Mouse (Mus musculus) G1E (cell line): ENCODE results near the gene Gng3. TPM values are rescaled to one million over a fixed set of nuclear protein-coding genes. Genes with fewer than 3 reads are reported as not detected.

Source experiments
- ATAC-seq: 2 replicates; pipeline ENCODE4 v1.8.0; 2016; ENCODE audit warnings: mild to moderate bottlenecking; ENCODE audit not compliant: insufficient number of reproducible peaks, poor library complexity, low FRiP score, severe bottlenecking; ENCODE audit errors: extremely low read depth
- DNase-seq: peaks from one replicate; pipeline ENCODE4 v3.0.0; 2012; ENCODE audit warnings: low spot score
- H3K27me3 ChIP-seq: 2 replicates; pipeline ENCODE4 v1.6.1; 2012; ENCODE audit warnings: mild to moderate bottlenecking, low read length, inconsistent platforms; ENCODE audit not compliant: insufficient read depth
- H3K36me3 ChIP-seq: replicated peaks from 2 replicates; pipeline ENCODE3; 2012; ENCODE audit warnings: mild to moderate bottlenecking, inconsistent platforms
- H3K4me1 ChIP-seq: 2 replicates; pipeline ENCODE4 v1.6.1; 2012; ENCODE audit warnings: low read depth, low read length, inconsistent platforms, mixed read lengths; ENCODE audit not compliant: insufficient read depth
- H3K4me3 ChIP-seq: 2 replicates; pipeline ENCODE4 v1.5.1; 2012; ENCODE audit warnings: low read depth, mild to moderate bottlenecking, inconsistent platforms, low read length, moderate library complexity, mixed read lengths
- H3K9me3 ChIP-seq: replicated peaks from 2 replicates; pipeline ENCODE4 v1.6.1; 2012; ENCODE audit warnings: inconsistent platforms
- CTCF ChIP-seq: IDR thresholded peaks from 2 replicates; pipeline ENCODE4 v1.5.1; 2012; ENCODE audit warnings: low read depth, low read length, inconsistent platforms, mixed read lengths
- GATA1 ChIP-seq: IDR thresholded peaks from 2 replicates; pipeline ENCODE4 v1.6.1; 2012; ENCODE audit warnings: borderline replicate concordance, low read length, inconsistent platforms, mixed read lengths
- GATA2 ChIP-seq: IDR thresholded peaks from 2 replicates; pipeline ENCODE4 v1.6.1; 2012; ENCODE audit warnings: low read depth, low read length, inconsistent platforms, borderline replicate concordance
- POLR2AphosphoS5 ChIP-seq: IDR thresholded peaks from 2 replicates; pipeline ENCODE4 v1.6.1; 2012; ENCODE audit warnings: low read depth, low read length, inconsistent platforms; ENCODE audit not compliant: insufficient replicate concordance
- TAL1 ChIP-seq: conservative IDR thresholded peaks from 2 replicates; pipeline ENCODE4 v1.6.1; 2012; ENCODE audit warnings: low read depth, low read length, inconsistent platforms, mixed read lengths
- polyA plus RNA-seq: library from polyadenylated mRNA; stranded (reverse); fragments of >175 nt; gene quantifications from 2 replicates; pipeline ENCODE4 v1.2.3, GENCODE M21; 2012
- total RNA-seq, 2 experiments: library from RNA; stranded (forward) in 1 of 2; stranded (reverse) in 1 of 2; fragments of 200-1000 nt in 1 of 2; fragments of >200 nt in 1 of 2; fragmentation: Nextera tagmentation in 1 of 2; gene quantifications; 2 replicates each; pipeline ENCODE4 v1.2.3; 2014 to 2017

The Gng3 gene
- total and polyA plus RNA-seq, 3 experiments, result 0.11 TPM; not detected in 2

GRCm38 (mm10) chr19:8815812-8816211 lies 23.2 kb downstream of the Gng3 start:
- no peak for ATAC-seq
- Histone ChIP-seq H3K36me3 (peaks cover 63% of the 10 kb centered on the region), H3K4me1 (peaks cover 30% of the 10 kb centered on the region)

DNA sequence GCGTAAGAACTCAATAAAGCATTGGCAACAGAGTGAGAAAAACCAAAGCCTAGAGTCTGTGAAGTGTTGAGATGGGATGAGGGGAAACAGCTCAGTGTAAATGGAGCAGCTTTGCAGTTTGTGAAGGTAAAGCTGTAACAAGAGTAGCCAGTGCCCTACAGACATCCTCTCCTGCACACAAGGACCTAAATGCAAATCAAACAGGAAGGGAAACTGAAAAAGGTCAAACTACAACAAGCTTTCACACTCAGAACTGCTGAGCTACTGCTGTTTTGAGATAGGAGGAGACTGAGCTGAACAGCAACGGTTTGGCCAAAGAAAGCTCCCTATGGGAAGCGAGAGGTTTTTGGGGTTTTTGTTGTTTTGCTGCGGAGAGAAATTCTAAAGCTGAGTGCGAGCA lies 32.2 kb downstream of the Gng3 start:
- DNase-seq (no peak), ATAC-seq (no peak)
- H3K4me1 ChIP-seq, result peaks cover 34% of the 10 kb centered on the region
- peaks cover 78% of the 10 kb centered on the region for H3K36me3 ChIP-seq
- no peak for TF ChIP-seq POLR2AphosphoS5
- TF ChIP-seq GATA2, result no peak
- TF ChIP-seq TAL1, result no peak
- no peak for TF ChIP-seq GATA1
- TF ChIP-seq CTCF, result no peak
- no peak overlapping the region for H3K4me3 ChIP-seq
- no peaks in the 10 kb centered on the region for H3K9me3 ChIP-seq
- H3K27me3 ChIP-seq, result no peaks in the 10 kb centered on the region

More at GRCm38 (mm10) chr19:8815812-8816211, 23.2 kb downstream of the Gng3 start:
- H3K9me3 ChIP-seq, result no peaks in the 10 kb centered on the region
- H3K4me3 ChIP-seq, result no peak overlapping the region
- TF ChIP-seq GATA2, result no peak
- TF ChIP-seq GATA1, result no peak
- TF ChIP-seq CTCF, result no peak
- no peak for TF ChIP-seq TAL1
- no peak for TF ChIP-seq POLR2AphosphoS5
- no peak for DNase-seq
- H3K27me3 ChIP-seq, result no peaks in the 10 kb centered on the region

DNA sequence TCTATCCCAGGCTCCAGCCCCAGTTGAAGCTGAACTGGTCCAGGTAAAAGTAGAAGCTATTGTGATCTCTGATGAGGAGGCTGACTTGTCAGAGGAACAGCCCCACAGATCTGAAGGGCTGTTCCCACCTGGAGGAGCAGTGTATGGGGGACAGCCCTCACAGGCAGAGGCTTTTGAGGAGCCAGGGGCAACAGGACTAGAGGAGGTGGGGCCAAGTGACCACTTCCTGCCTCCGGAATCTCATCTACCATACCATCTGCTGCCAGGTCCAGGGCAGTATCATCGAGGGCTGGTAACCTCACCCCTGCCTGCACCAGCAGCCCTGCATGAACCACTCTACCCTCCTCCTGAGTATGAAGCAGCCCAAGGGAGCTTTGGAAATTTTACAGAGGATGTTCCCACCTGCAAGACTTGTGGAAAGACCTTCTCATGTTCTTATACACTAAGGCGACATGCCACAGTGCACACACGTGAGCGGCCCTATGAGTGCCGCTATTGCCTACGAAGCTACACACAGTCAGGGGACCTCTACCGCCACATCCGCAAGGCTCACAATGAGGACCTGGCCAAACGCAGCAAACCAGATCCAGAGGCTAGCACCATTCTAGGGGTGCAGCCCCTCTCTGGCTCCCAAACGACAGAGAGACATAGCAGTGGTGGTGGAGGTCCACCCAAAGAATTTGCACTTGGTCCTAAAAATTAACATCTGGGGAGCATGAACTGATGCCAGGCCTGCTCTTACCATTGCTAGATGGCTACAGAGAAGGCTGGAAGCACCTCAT lies 34.9 kb downstream of the Gng3 start:
- peaks cover 47% of the 10 kb centered on the region for H3K4me1 ChIP-seq
- H3K4me3 ChIP-seq, result peak overlapping the region; percentile 28; the same call in 1 of the 2 replicates
- no peak for ATAC-seq
- no peaks in the 10 kb centered on the region for H3K27me3 ChIP-seq
- H3K9me3 ChIP-seq, result no peaks in the 10 kb centered on the region
- DNase-seq, result no peak
- TF ChIP-seq CTCF (no peak), POLR2AphosphoS5 (no peak), GATA1 (no peak), GATA2 (no peak), TAL1 (no peak)
- H3K36me3 ChIP-seq, result peaks cover 57% of the 10 kb centered on the region

DNA sequence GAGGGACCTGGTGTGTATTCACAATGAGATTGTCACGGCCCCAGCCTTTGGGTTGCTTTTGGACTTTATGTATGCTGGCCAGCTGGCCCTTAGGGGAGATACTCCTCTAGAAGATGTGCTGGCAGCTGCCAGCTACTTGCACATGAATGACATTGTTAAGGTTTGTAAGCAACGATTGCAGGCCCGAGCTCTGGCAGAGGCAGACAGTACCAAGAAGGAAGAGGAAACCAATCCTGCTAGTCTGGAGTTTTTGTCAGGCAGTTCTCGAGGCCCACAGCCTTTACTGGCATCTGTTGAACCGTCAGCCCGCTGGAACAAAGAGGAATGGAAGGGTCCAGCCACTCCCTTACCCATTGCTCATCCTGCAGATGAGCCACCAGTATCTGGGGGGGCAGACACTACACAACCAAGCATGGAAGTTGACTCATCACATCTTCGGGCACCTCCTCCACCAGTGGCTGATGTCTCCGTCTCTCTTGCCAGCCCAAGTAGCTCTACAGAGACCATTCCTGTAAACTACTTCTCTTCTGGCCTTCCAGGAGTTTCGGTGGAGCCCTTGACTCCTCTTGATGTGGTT lies 35.7 kb downstream of the Gng3 start:
- H3K27me3 ChIP-seq, result no peaks in the 10 kb centered on the region
- no peak overlapping the region; the same call in 1 of the 2 replicates for H3K4me3 ChIP-seq
- peaks cover 51% of the 10 kb centered on the region for H3K36me3 ChIP-seq
- ATAC-seq, result no peak
- no peak for DNase-seq
- H3K4me1 ChIP-seq, result peaks cover 50% of the 10 kb centered on the region
- no peaks in the 10 kb centered on the region for H3K9me3 ChIP-seq
- no peak for TF ChIP-seq GATA2

DNA sequence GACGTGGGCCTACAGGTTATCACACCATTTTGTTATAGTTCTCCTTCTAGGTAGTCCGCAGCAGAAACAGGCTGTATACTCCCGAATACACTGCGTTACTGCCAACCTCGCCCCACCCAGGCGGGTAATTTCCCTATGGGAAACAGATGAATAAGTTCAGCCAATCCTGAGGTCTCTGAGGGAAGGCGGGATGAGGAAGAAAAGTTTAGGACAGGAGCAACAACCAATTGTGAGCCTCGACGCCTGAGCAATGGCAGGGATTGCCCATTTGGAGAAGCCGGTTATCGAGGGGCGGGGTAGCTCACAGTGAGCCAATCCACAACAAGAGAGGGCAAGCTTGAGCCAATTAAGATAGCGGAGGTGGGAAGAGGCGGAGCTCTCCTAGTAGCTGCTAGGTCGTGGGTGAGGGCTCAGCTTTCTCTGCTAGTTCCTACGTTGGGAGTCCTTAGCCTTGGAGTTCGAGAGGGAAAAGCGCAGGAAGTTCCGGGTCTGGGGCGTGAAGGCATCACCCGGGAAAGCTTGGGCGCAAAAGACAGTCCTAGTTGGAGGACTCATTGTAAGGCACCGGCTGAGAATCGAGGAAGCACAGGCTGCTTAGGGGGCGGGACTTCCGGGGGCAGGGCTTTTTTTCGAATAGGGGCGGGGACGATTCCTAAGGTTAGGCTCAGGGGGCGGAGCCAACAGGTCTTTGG lies 36.7 kb downstream of the Gng3 start, which contains the start of gene Zbtb3:
Zbtb3 (plus strand) TSS at position 426 of the 692 bp plus-strand sequence.
- TF ChIP-seq POLR2AphosphoS5, result no peak
- TF ChIP-seq TAL1, result no peak
- TF ChIP-seq GATA1, result no peak
- TF ChIP-seq GATA2, result no peak
- no peak for TF ChIP-seq CTCF
- ATAC-seq (peak; percentile 95), DNase-seq (peak; percentile 88)
- H3K9me3 ChIP-seq, result no peaks in the 10 kb centered on the region
- H3K4me1 ChIP-seq, result peaks cover 53% of the 10 kb centered on the region
- peak within 1 kb of the TSS; percentile 74 for H3K4me3 ChIP-seq
- no peaks in the 10 kb centered on the region for H3K27me3 ChIP-seq
- peaks cover 41% of the 10 kb centered on the region for H3K36me3 ChIP-seq

- Histone ChIP-seq H3K9me3 (0 out of 2 replicates have a peak, but pooled peaks cover 2% of the 10 kb centered on the region), H3K4me1 (peaks cover 49% of the 10 kb centered on the region), H3K36me3 (peaks cover 38% of the 10 kb centered on the region), H3K4me3 (peak overlapping the region; percentile 85; the same call in 1 of the 2 replicates), H3K27me3 (no peaks in the 10 kb centered on the region)
- DNase-seq (no peak), ATAC-seq (no peak)
- TF ChIP-seq CTCF (no peak), POLR2AphosphoS5 (no peak), TAL1 (no peak), GATA2 (no peak), GATA1 (no peak)
Measured at GRCm38 (mm10) chr19:8798947-8799315, 40.1 kb downstream of the Gng3 start.
